Mouse (Mus musculus) 3134 (cell line): ENCODE measurements around the gene Top1.

Experiments
- DNase-seq: peaks from one replicate; pipeline ENCODE4 v3.0.0-alpha.2; 2011; ENCODE audit warnings: low spot score; ENCODE audit not compliant: insufficient read length; ENCODE audit errors: extremely low read depth

Gene Top1

DNA sequence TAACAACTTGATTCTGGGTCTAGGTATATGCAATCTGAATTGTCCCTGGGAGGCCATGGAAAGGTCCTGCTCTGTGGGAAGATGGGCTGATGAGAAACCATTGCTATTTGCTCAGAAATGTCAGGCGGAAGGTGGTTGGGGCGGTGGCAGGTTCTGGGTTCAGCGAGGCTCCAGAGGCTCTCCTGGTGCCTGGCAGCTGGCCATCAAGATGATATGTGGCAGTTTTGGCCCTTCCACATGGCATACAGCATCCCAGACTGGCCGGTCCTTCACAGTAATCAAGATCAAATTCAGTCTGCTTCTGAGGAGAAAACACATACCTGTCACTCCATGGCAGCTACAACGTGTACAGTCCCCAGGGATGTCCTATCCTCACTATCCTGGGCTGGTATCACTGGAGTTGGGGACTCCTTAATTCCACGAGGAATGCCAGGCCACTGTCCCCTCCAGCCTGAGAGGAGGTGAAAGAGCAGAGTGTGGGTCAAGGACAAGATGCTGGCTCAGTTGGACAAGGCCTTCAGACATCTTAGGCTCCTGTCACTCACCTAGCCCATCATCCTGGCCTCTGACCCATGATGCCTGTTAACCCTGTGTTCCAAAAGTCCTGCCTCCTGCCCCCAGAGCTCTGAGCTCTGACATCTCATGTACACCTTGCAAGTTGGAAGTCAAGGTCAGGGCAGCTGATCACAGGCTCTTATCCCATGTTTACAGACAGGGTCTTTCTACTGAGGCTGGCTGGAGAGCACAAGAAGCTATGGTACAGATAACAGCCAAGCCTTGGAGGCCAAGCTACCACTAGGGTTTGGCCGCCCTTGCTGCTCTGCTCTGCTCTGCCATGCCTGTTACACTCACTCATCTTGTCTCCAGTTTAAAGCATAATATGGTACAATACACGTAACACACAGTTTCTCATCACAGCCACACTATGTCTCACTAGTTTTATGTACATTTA, 125.9 kb downstream of the Top1 start:
- no peak for DNase-seq
